Mouse (Mus musculus) CH12.LX (cell line): ENCODE measurements around the gene Fat3. TPM values are rescaled to one million over a fixed set of nuclear protein-coding genes. Genes with fewer than 3 reads are reported as not detected.

Source experiments
- DNase-seq: peaks from one replicate; pipeline ENCODE4 v3.0.0-alpha.2; 2013; ENCODE audit errors: extremely low read depth
- H3K27ac ChIP-seq: 2 replicates; pipeline ENCODE4 v1.5.1; 2012; ENCODE audit warnings: low read depth, mild to moderate bottlenecking, control low read depth, moderate library complexity; ENCODE audit not compliant: insufficient read depth
- H3K27me3 ChIP-seq: replicated peaks from 2 replicates; pipeline ENCODE3; 2012; ENCODE audit warnings: inconsistent platforms
- H3K36me3 ChIP-seq, 2 experiments: replicated peaks in 1 of 2; 2 replicates each; pipeline versions ENCODE3 to v1.6.1; 2012; ENCODE audit warnings: inconsistent platforms in 1 of 2, low read length in 1 of 2, mild to moderate bottlenecking in 1 of 2, mixed read lengths in 1 of 2, moderate library complexity in 1 of 2; ENCODE audit not compliant: control insufficient read depth in 1 of 2, insufficient read depth in 1 of 2
- H3K4me1 ChIP-seq, 2 experiments: 2 replicates each; pipeline ENCODE4 v1.6.1; 2012; ENCODE audit warnings: inconsistent platforms in 1 of 2, moderate library complexity in 1 of 2; ENCODE audit not compliant: insufficient read depth in 2 of 2, control insufficient read depth in 1 of 2
- H3K4me2 ChIP-seq: 2 replicates; pipeline ENCODE4 v1.6.1; 2012; ENCODE audit warnings: low read depth, mild to moderate bottlenecking, control low read depth; ENCODE audit not compliant: poor library complexity, insufficient read depth, severe bottlenecking
- H3K4me3 ChIP-seq, 3 experiments: fragments of 150-350 bp in 1 of 3; sonication (generic) in 1 of 3; replicated peaks in 1 of 3; 2 replicates each; pipeline versions ENCODE3 to v1.5.1; 2011 to 2012; ENCODE audit warnings: low read depth in 2 of 3, low read length in 2 of 3, mild to moderate bottlenecking in 2 of 3, moderate library complexity in 2 of 3, control low read depth in 1 of 3, improper control_type of control experiment in 1 of 3, inconsistent platforms in 1 of 3, mixed read lengths in 1 of 3; ENCODE audit not compliant: poor library complexity in 1 of 3
- H3K79me2 ChIP-seq: replicated peaks from 2 replicates; pipeline ENCODE4 v1.6.1; 2012; ENCODE audit warnings: mild to moderate bottlenecking, moderate library complexity; ENCODE audit not compliant: control insufficient read depth, poor library complexity, insufficient read depth, severe bottlenecking; ENCODE audit errors: extremely low read depth
- H3K9ac ChIP-seq: 2 replicates; pipeline ENCODE4 v1.6.1; 2012; ENCODE audit warnings: low read depth, mild to moderate bottlenecking, control low read depth, moderate library complexity; ENCODE audit not compliant: insufficient read depth
- H3K9me3 ChIP-seq: replicated peaks from 2 replicates; pipeline ENCODE3; 2012; ENCODE audit warnings: low read length, inconsistent platforms, mixed read lengths
- BHLHE40 ChIP-seq: IDR thresholded peaks from 2 replicates; pipeline ENCODE4 v1.6.1; 2011; ENCODE audit warnings: mild to moderate bottlenecking, low read depth, low read length, improper control_type of control experiment
- CHD2 ChIP-seq: IDR thresholded peaks from 2 replicates; pipeline ENCODE4 v1.6.1; 2011; ENCODE audit warnings: low read length, improper control_type of control experiment
- ELF1 ChIP-seq: IDR thresholded peaks from 2 replicates; pipeline ENCODE4 v1.6.1; 2014; ENCODE audit warnings: low read depth, mild to moderate bottlenecking, inconsistent platforms, low read length, improper control_type of control experiment
- IRF4 ChIP-seq: IDR thresholded peaks from 2 replicates; pipeline ENCODE4 v1.6.1; 2014; ENCODE audit warnings: low read depth, mild to moderate bottlenecking, inconsistent platforms, low read length, improper control_type of control experiment
- JUN ChIP-seq: IDR thresholded peaks from 2 replicates; pipeline ENCODE4 v1.6.1; 2011; ENCODE audit warnings: low read depth, mild to moderate bottlenecking, low read length, improper control_type of control experiment, moderate library complexity; ENCODE audit not compliant: insufficient read depth
- JUND ChIP-seq: conservative IDR thresholded peaks from 2 replicates; pipeline ENCODE4 v1.6.1; 2011; ENCODE audit warnings: low read depth, low read length, improper control_type of control experiment
- KAT2A ChIP-seq: IDR thresholded peaks from 2 replicates; pipeline ENCODE4 v1.6.1; 2012; ENCODE audit warnings: low read length, improper control_type of control experiment, inconsistent platforms; ENCODE audit not compliant: insufficient replicate concordance
- MAX ChIP-seq: IDR thresholded peaks from 2 replicates; pipeline ENCODE4 v1.6.1; 2011; ENCODE audit warnings: low read length, improper control_type of control experiment
- MAZ ChIP-seq: IDR thresholded peaks from 2 replicates; pipeline ENCODE4 v1.6.1; 2012; ENCODE audit warnings: low read depth, mild to moderate bottlenecking, inconsistent platforms, low read length, improper control_type of control experiment, moderate library complexity
- MEF2A ChIP-seq: IDR thresholded peaks from 2 replicates; pipeline ENCODE4 v1.6.1; 2014; ENCODE audit warnings: low read depth, mild to moderate bottlenecking, inconsistent platforms, low read length, improper control_type of control experiment, borderline replicate concordance
- MXI1 ChIP-seq: IDR thresholded peaks from 2 replicates; pipeline ENCODE4 v1.6.1; 2011; ENCODE audit warnings: mild to moderate bottlenecking, low read depth, low read length, improper control_type of control experiment
- NELFE ChIP-seq: IDR thresholded peaks from 2 replicates; pipeline ENCODE4 v1.6.1; 2011; ENCODE audit warnings: low read depth, low read length, improper control_type of control experiment
- POLR2AphosphoS2 ChIP-seq: IDR thresholded peaks from 2 replicates; pipeline ENCODE4 v1.6.1; 2011; ENCODE audit warnings: low read depth, low read length, improper control_type of control experiment
- RAD21 ChIP-seq: IDR thresholded peaks from 2 replicates; pipeline ENCODE4 v1.6.1; 2011; ENCODE audit warnings: low read depth, mild to moderate bottlenecking, low read length, improper control_type of control experiment, moderate library complexity
- RCOR1 ChIP-seq: conservative IDR thresholded peaks from 2 replicates; pipeline ENCODE4 v1.6.1; 2012; ENCODE audit warnings: low read depth, mild to moderate bottlenecking, inconsistent platforms, low read length, improper control_type of control experiment
- SIN3A ChIP-seq: IDR thresholded peaks from 2 replicates; pipeline ENCODE4 v1.6.1; 2012; ENCODE audit warnings: low read length, improper control_type of control experiment, inconsistent platforms
- SMC3 ChIP-seq: IDR thresholded peaks from 2 replicates; pipeline ENCODE4 v1.6.1; 2011; ENCODE audit warnings: low read depth, low read length, improper control_type of control experiment
- TBP ChIP-seq: conservative IDR thresholded peaks from 2 replicates; pipeline ENCODE4 v1.6.1; 2011; ENCODE audit warnings: low read depth, low read length, improper control_type of control experiment
- TCF12 ChIP-seq: IDR thresholded peaks from 2 replicates; pipeline ENCODE4 v1.6.1; 2014; ENCODE audit warnings: low read depth, mild to moderate bottlenecking, inconsistent platforms, low read length, improper control_type of control experiment
- UBTF ChIP-seq: IDR thresholded peaks from 2 replicates; pipeline ENCODE4 v1.6.1; 2012; ENCODE audit warnings: low read depth, mild to moderate bottlenecking, inconsistent platforms, low read length, improper control_type of control experiment, moderate library complexity
- USF1 ChIP-seq: IDR thresholded peaks from 2 replicates; pipeline ENCODE4 v1.6.1; 2014; ENCODE audit warnings: low read depth, mild to moderate bottlenecking, inconsistent platforms, low read length, improper control_type of control experiment
- USF2 ChIP-seq: conservative IDR thresholded peaks from 2 replicates; pipeline ENCODE4 v1.6.1; 2011; ENCODE audit warnings: low read depth, low read length, improper control_type of control experiment
- ZMIZ1 ChIP-seq: IDR thresholded peaks from 2 replicates; pipeline ENCODE4 v1.6.1; 2012; ENCODE audit warnings: low read depth, mild to moderate bottlenecking, inconsistent platforms, low read length, improper control_type of control experiment
- ZNF384 ChIP-seq: IDR thresholded peaks from 2 replicates; pipeline ENCODE4 v1.6.1; 2012; ENCODE audit warnings: low read depth, low read length, improper control_type of control experiment, inconsistent platforms
- dilution Hi-C: fragments of 300-500 bp; cut with MboI; formaldehyde crosslinking; loops from 2 replicates; pipeline ENCODE4 v1.14.3; 2020; ENCODE audit warnings: low sequenced_read_pairs; ENCODE audit not compliant: extremely low pct_unique_long_range_greater_than_20kb, extremely low pct_ligation_motif_present
- in situ Hi-C: fragments of 300-500 bp; cut with MboI; formaldehyde crosslinking; loops from 3 replicates; pipeline ENCODE4 v1.14.3; 2019; ENCODE audit warnings: low sequenced_read_pairs, low pct_ligation_motif_present, low pct_unique_long_range_greater_than_20kb, mixed read lengths
- polyA plus RNA-seq: library from polyadenylated mRNA; unstranded; fragments of >175 nt; gene quantifications from 2 replicates; pipeline ENCODE4 v1.2.1, GENCODE M21; 2012; ENCODE audit warnings: low read depth; ENCODE audit not compliant: insufficient read length
- total RNA-seq, 2 experiments: library from RNA; depleted of rRNA; stranded (reverse); fragments of 300-350 nt in 1 of 2; fragments of >200 nt in 1 of 2; gene quantifications; 2 replicates each; pipeline ENCODE4 v1.2.3; 2012 to 2014

Gene Fat3
- total and polyA plus RNA-seq, 3 experiments: 0.03 to 0.07 TPM; not detected in 1

DNA sequence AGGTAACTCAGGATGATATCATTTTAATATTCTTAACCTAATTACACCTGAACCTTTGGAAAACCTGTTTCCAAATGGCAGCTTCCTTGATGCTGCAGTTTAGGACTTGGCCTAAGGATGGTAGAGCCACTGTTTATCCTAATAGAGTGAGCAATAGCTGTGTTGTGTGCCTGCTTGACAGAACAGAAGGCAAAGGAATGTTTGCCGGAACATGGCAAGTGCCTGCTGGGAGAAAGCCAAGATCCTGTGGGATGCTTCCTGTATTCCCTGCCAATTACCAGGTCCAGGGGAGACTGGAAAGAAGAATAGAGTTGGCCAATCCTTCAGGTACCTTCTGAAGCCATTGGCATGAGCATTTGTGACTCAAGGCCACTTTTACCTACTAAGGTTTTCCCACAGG, 300.1 kb downstream of the Fat3 start:
- H3K27ac ChIP-seq: no peak overlapping the region
- no peaks in the 10 kb centered on the region for H3K79me2 ChIP-seq
- H3K36me3 ChIP-seq: no peaks in the 10 kb centered on the region
- in situ Hi-C loops: no loop called here
- no peak overlapping the region for H3K4me2 ChIP-seq
- TF ChIP-seq BHLHE40: no peak
- TF ChIP-seq JUND: no peak
- TF ChIP-seq SIN3A: no peak
- TF ChIP-seq RCOR1: no peak
- TF ChIP-seq ELF1: no peak
- TF ChIP-seq POLR2AphosphoS2: no peak
- no peak for TF ChIP-seq NELFE
- TF ChIP-seq CHD2: no peak
- no peak for TF ChIP-seq MXI1
- peaks cover 0 to 5% of the 10 kb centered on the region in 2 experiments; a peak in 2 of 4 replicates for H3K4me1 ChIP-seq
- no peak overlapping the region for H3K4me3 ChIP-seq
- H3K9ac ChIP-seq: no peak overlapping the region
- dilution Hi-C loops: no loop called here
- no peaks in the 10 kb centered on the region for H3K27me3 ChIP-seq
- no peak for DNase-seq
- H3K9me3 ChIP-seq: no peaks in the 10 kb centered on the region

- no peak for DNase-seq
- H3K4me2 ChIP-seq: no peak overlapping the region
- no peaks in the 10 kb centered on the region for H3K36me3 ChIP-seq
- no peaks in the 10 kb centered on the region for H3K79me2 ChIP-seq
- H3K4me1 ChIP-seq: no peaks in the 10 kb centered on the region
- no peak overlapping the region for H3K4me3 ChIP-seq
- H3K27me3 ChIP-seq: no peaks in the 10 kb centered on the region
- in situ Hi-C loops (no loop called here), dilution Hi-C loops (no loop called here)
- no peak overlapping the region for H3K9ac ChIP-seq
- H3K9me3 ChIP-seq: no peaks in the 10 kb centered on the region
- H3K27ac ChIP-seq: no peak overlapping the region
- TF ChIP-seq NELFE: no peak
Measured at GRCm38 (mm10) chr9:16186461-16186860, 314.6 kb downstream of the Fat3 start.

DNA sequence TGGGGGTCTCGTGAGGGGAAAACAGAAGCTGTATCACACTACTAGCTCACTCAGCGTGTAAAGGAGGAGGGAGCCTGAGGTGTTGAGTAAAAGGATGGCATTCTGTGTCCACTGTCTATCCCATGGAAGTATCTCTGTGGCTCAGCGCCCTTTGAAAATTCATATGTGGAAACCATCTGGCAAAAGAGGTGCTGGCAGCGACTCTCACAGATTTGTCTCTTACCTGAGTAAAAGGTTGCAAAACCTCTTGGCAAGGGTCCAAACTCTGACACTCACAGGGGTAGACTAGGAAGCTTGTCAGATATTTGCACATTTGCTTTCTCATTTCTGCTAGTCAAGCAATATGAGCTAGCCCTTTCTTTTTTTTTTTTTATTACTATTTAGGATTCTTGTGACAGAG, 331.8 kb downstream of the Fat3 start:
- Histone ChIP-seq H3K4me1 (peaks cover 0 to 7% of the 10 kb centered on the region in 2 experiments; a peak in 1 of 4 replicates), H3K79me2 (no peaks in the 10 kb centered on the region), H3K4me3 (no peak overlapping the region), H3K27ac (no peak overlapping the region), H3K36me3 (no peaks in the 10 kb centered on the region), H3K9ac (no peak overlapping the region), H3K9me3 (no peaks in the 10 kb centered on the region), H3K4me2 (no peak overlapping the region), H3K27me3 (no peaks in the 10 kb centered on the region)
- TF ChIP-seq UBTF (no peak), MAX (no peak), MAZ (no peak), RAD21 (no peak), USF2 (no peak), MXI1 (no peak), ELF1 (no peak), IRF4 (no peak), TBP (no peak), ZNF384 (no peak), TCF12 (no peak), MEF2A (no peak), RCOR1 (no peak), USF1 (no peak), KAT2A (no peak), ZMIZ1 (no peak), JUND (no peak), JUN (no peak), POLR2AphosphoS2 (no peak), SMC3 (no peak)
- dilution Hi-C loops: no loop called here
- in situ Hi-C loops: no loop called here
- no peak for DNase-seq
